Mouse (Mus musculus): ENCODE data around the gene Tmem231. TPM values are rescaled to one million over a fixed set of nuclear protein-coding genes. Genes with fewer than 3 reads are reported as not detected.

Gene Tmem231
- polyA plus RNA-seq, 1 experiment from 2014 or later, result 35.3 TPM

- DNase-seq (ENCODE audit: low read depth, low spot score), result peak; percentile 55
- no peak for TF ChIP-seq CTCF (IDR thresholded peaks at IDR 0.05)
- in situ Hi-C loops (cut with MboI; ENCODE audit: low pct_unique_long_range_greater_than_20kb), result no loop called here
- no peaks in the 10 kb centered on the region for H3K27me3 ChIP-seq
- ChIA-PET CTCF (interaction anchor here (1.1 to 3.5 kb wide), 5 partner anchors 9 to 51 kb away, joined by 3 to 13 read pairs (median 4); no protein-coding TSS in a partner anchor), POLR2A (no interaction called here)
- peak; percentile 58 for ATAC-seq
Measured at GRCm38 (mm10) chr8:111932580-111933336, 923 bp downstream of the Tmem231 start.

- DNase-seq (ENCODE audit: low read depth, low spot score), result no peak
- no peaks in the 10 kb centered on the region for H3K27me3 ChIP-seq
- ChIA-PET POLR2A (no interaction called here), CTCF (interaction anchor here (1.1 to 1.2 kb wide), 2 partner anchors 8 to 46 kb away, joined by 3 to 4 read pairs; no protein-coding TSS in a partner anchor)
- in situ Hi-C loops (cut with MboI; ENCODE audit: low pct_unique_long_range_greater_than_20kb), result no loop called here
- no peak for TF ChIP-seq CTCF (IDR thresholded peaks at IDR 0.05)
- ATAC-seq, result no peak
Measured at GRCm38 (mm10) chr8:111931721-111932120, 2.0 kb downstream of the Tmem231 start.

GRCm38 (mm10) chr8:111929648-111930344 is 3.9 kb downstream of the Tmem231 start:
- no peak for TF ChIP-seq CTCF (IDR thresholded peaks at IDR 0.05)
- POLR2A ChIA-PET, result no interaction called here
- H3K27me3 ChIP-seq, result no peaks in the 10 kb centered on the region
- ATAC-seq (no peak), DNase-seq (ENCODE audit: low read depth, low spot score) (no peak)
- in situ Hi-C loops (cut with MboI; ENCODE audit: low pct_unique_long_range_greater_than_20kb), result no loop called here
- CTCF ChIA-PET, result interaction anchor here (1.1 kb wide), 1 partner anchor 48 kb away, joined by 4 read pairs; no protein-coding TSS in a partner anchor

GRCm38 (mm10) chr8:111924976-111925375 is 8.7 kb downstream of the Tmem231 start:
- no peak for DNase-seq (ENCODE audit: low read depth, low spot score)
- TF ChIP-seq CTCF (IDR thresholded peaks at IDR 0.05), result no peak
- H3K27me3 ChIP-seq, result no peaks in the 10 kb centered on the region
- ChIA-PET POLR2A (no interaction called here), CTCF (interaction anchor here (2.0 kb wide), 1 partner anchor 43 kb away, joined by 12 read pairs; no protein-coding TSS in a partner anchor)
- ATAC-seq, result no peak
- in situ Hi-C loops (cut with MboI; ENCODE audit: low pct_unique_long_range_greater_than_20kb), result loop anchor here (5.0 kb wide), 2 partner anchors 38 to 248 kb away; no protein-coding TSS in a partner anchor

GRCm38 (mm10) chr8:111923383-111923804 is 10.3 kb downstream of the Tmem231 start:
- TF ChIP-seq CTCF (IDR thresholded peaks at IDR 0.05), result peak; percentile 78
- CTCF ChIA-PET, result interaction anchor here (0.9 to 2.0 kb wide), 8 partner anchors 9 to 53 kb away, joined by 3 to 13 read pairs (median 4); partner anchors contain the start of gene Tmem231
- peak; percentile 82 for ATAC-seq

GRCm38 (mm10) chr8:111920971-111921370 is 12.7 kb downstream of the Tmem231 start:
- ChIA-PET CTCF (interaction anchor here (0.9 to 3.3 kb wide), 2 partner anchors 9 to 40 kb away, joined by 3 to 16 read pairs; no protein-coding TSS in a partner anchor), POLR2A (no interaction called here)
- DNase-seq (ENCODE audit: low read depth, low spot score), result no peak
- in situ Hi-C loops (cut with MboI; ENCODE audit: low pct_unique_long_range_greater_than_20kb), result loop anchor here (5.0 kb wide), 2 partner anchors 34 to 244 kb away; no protein-coding TSS in a partner anchor
- ATAC-seq, result no peak
- H3K27me3 ChIP-seq, result no peaks in the 10 kb centered on the region
- no peak for TF ChIP-seq CTCF (IDR thresholded peaks at IDR 0.05)

More at GRCm38 (mm10) chr8:111923383-111923804, 10.3 kb downstream of the Tmem231 start:
- in situ Hi-C loops (cut with MboI; ENCODE audit: low pct_unique_long_range_greater_than_20kb), result loop anchor here (5.0 kb wide), 2 partner anchors 36 to 246 kb away; no protein-coding TSS in a partner anchor
- no peak for DNase-seq (ENCODE audit: low read depth, low spot score)
- POLR2A ChIA-PET, result no interaction called here
- no peaks in the 10 kb centered on the region for H3K27me3 ChIP-seq

- no peak for DNase-seq (ENCODE audit: low read depth, low spot score)
- no peak for ATAC-seq
- ChIA-PET POLR2A (no interaction called here), CTCF (interaction anchor here (1.0 to 3.3 kb wide), 2 partner anchors 9 to 38 kb away, joined by 3 to 16 read pairs; no protein-coding TSS in a partner anchor)
- peak; percentile 69 for TF ChIP-seq CTCF (IDR thresholded peaks at IDR 0.05)
- in situ Hi-C loops (cut with MboI; ENCODE audit: low pct_unique_long_range_greater_than_20kb), result loop anchor here (5.0 kb wide), 2 partner anchors 32 to 242 kb away; no protein-coding TSS in a partner anchor
- H3K27me3 ChIP-seq, result no peaks in the 10 kb centered on the region
Measured at GRCm38 (mm10) chr8:111919663-111920062, 14.0 kb downstream of the Tmem231 start.

GRCm38 (mm10) chr8:111912860-111913432 is 20.7 kb downstream of the Tmem231 start:
- ChIA-PET POLR2A (no interaction called here), CTCF (no interaction called here)
- in situ Hi-C loops (cut with MboI; ENCODE audit: low pct_unique_long_range_greater_than_20kb), result no loop called here
- DNase-seq (ENCODE audit: low read depth, low spot score) (no peak), ATAC-seq (no peak)
- no peak for TF ChIP-seq CTCF (IDR thresholded peaks at IDR 0.05)
- no peaks in the 10 kb centered on the region for H3K27me3 ChIP-seq

GRCm38 (mm10) chr8:111911572-111911971 is 22.1 kb downstream of the Tmem231 start:
- ChIA-PET POLR2A (interaction anchor here (0.7 kb wide), 1 partner anchor 12 kb away, joined by 3 read pairs; no protein-coding TSS in a partner anchor), CTCF (interaction anchor here (1.6 kb wide), 1 partner anchor 9 kb away, joined by 3 read pairs; no protein-coding TSS in a partner anchor)
- in situ Hi-C loops (cut with MboI; ENCODE audit: low pct_unique_long_range_greater_than_20kb), result no loop called here
- no peaks in the 10 kb centered on the region for H3K27me3 ChIP-seq
- DNase-seq (ENCODE audit: low read depth, low spot score) (no peak), ATAC-seq (no peak)
- TF ChIP-seq CTCF (IDR thresholded peaks at IDR 0.05), result no peak
